Mouse (Mus musculus) midbrain, embryonic 15.5 days (tissue): ENCODE measurements around the gene Znrf2. TPM values are rescaled to one million over a fixed set of nuclear protein-coding genes. Genes with fewer than 3 reads are reported as not detected.
"Not testable (repeated sequence)": the region's sequence is repeated elsewhere in the genome, so short reads cannot be mapped to it uniquely, and the experiment has no call there.

ENCODE experiments used
- ATAC-seq: fragments of 200-750 bp; cut with Nextera tagmentation; replicated peaks from 2 replicates; pipeline ENCODE4 v1.8.0; 2017; ENCODE audit warnings: moderate TSS enrichment
- H3K27ac ChIP-seq: fragments of 300-500 bp; sonication (generic); 2 replicates; pipeline ENCODE4 v1.5.1; 2015; ENCODE audit warnings: mild to moderate bottlenecking, inconsistent platforms
- H3K27me3 ChIP-seq: fragments of 300-500 bp; sonication (generic); replicated peaks from 2 replicates; pipeline ENCODE4 v1.6.1; 2015; ENCODE audit warnings: inconsistent platforms
- H3K36me3 ChIP-seq: fragments of 300-500 bp; sonication (generic); replicated peaks from 2 replicates; pipeline ENCODE4 v1.6.1; 2015; ENCODE audit warnings: inconsistent platforms
- H3K4me1 ChIP-seq: fragments of 300-500 bp; sonication (generic); 2 replicates; pipeline ENCODE4 v1.6.1; 2015; ENCODE audit warnings: inconsistent platforms
- H3K4me2 ChIP-seq: fragments of 300-500 bp; sonication (generic); 2 replicates; pipeline ENCODE4 v1.6.1; 2015; ENCODE audit warnings: inconsistent platforms, mild to moderate bottlenecking, moderate library complexity
- H3K4me3 ChIP-seq: fragments of 300-500 bp; sonication (generic); 2 replicates; pipeline ENCODE4 v1.5.1; 2015; ENCODE audit warnings: mild to moderate bottlenecking, inconsistent platforms
- H3K9ac ChIP-seq: fragments of 300-500 bp; sonication (generic); 2 replicates; pipeline ENCODE4 v1.6.1; 2015; ENCODE audit warnings: mild to moderate bottlenecking, inconsistent platforms
- H3K9me3 ChIP-seq: fragments of 300-500 bp; sonication (generic); 2 replicates; pipeline ENCODE4 v1.6.1; 2016; ENCODE audit warnings: inconsistent platforms
- WGBS: fragments of 180-500 bp; shearing (Covaris S2); methylation state at CpG from one replicate; pipeline ENCODE4 v1.1.7; 2015; ENCODE audit warnings: mixed read lengths; 5-methylcytosine and 5-hydroxymethylcytosine counted together
- polyA plus RNA-seq: library from polyadenylated mRNA; unstranded; fragments of >200 nt; fragmentation: Nextera tagmentation; extraction: Ambion mirVana; gene quantifications from 2 replicates; pipeline ENCODE4 v1.2.1, GENCODE M21; 2015

Znrf2 gene
- polyA plus RNA-seq, 1 experiment from 2014 or later = 6.6 TPM

DNA sequence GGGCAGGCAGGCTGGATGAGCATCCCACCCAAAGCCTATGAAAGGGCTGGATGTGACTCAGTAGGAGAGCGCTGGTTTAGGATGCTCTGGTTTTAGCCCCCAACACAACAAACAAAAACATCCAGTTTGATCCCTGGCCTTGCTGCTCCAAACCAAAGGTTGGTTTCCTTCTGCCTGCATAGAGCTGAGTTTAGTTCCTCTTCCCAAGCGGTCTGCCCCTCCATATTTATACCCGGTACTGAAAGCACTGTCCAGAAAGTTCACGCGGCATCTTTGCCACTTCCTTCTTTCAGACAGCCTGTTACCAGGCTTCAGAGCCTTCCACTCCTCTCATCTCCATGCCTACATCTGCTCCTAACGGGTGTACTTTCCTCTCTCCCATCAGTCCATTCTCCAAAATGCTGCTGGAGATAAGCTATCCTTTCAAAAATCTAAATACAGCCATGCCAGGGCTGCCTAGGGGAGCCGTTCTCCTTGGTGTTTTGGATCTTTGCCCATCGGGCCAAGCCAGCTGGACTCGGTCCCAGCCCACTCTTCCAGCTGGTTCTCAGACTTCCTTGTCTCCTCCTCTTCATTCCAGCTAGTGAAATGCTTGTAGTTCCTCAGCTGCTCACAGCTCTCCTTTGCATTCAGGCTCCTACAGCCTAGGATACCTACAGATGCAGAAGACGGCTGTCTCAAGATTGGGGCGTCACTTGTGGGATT is 5.0 kb upstream of the Znrf2 start:
- Histone ChIP-seq H3K9me3 (no peaks in the 10 kb centered on the region), H3K4me2 (no peak overlapping the region), H3K4me1 (0 out of 2 replicates have a peak, but pooled peaks cover 6% of the 10 kb centered on the region), H3K36me3 (no peaks in the 10 kb centered on the region), H3K4me3 (no peak overlapping the region), H3K9ac (no peak overlapping the region), H3K27me3 (no peaks in the 10 kb centered on the region), H3K27ac (0 out of 2 replicates have a peak overlapping the region, but pooled peaks have one; percentile 10)
- 65% methylated on average over 11 of the region's 11 CpGs for WGBS
- no peak for ATAC-seq

DNA sequence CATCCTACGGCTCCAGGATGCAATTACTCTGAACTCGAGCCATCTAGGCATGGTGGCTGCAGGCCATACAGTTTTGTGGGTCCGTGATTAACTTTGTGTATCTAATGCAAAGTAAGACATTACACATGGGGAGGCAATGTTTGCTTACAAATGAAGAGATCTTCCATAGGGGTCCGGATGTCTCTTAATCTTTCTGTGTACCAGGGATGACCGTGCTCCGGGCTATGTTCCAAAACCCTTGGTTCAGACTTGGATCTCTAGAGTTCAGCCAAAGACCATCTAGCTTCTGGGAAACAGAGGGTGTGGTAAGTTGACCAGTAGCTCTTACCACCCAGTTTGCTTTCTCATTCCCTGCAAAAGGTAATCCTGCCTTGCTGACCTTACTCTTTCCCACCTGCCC is 4.4 kb upstream of the Znrf2 start:
- no peak for ATAC-seq
- Histone ChIP-seq H3K27me3 (no peaks in the 10 kb centered on the region), H3K9ac (no peak overlapping the region), H3K4me3 (no peak overlapping the region), H3K36me3 (no peaks in the 10 kb centered on the region), H3K4me1 (0 out of 2 replicates have a peak, but pooled peaks cover 6% of the 10 kb centered on the region), H3K4me2 (no peak overlapping the region), H3K27ac (0 out of 2 replicates have a peak overlapping the region, but pooled peaks have one; percentile 10), H3K9me3 (no peaks in the 10 kb centered on the region)
- 84% methylated on average over 6 of the region's 6 CpGs for WGBS

DNA sequence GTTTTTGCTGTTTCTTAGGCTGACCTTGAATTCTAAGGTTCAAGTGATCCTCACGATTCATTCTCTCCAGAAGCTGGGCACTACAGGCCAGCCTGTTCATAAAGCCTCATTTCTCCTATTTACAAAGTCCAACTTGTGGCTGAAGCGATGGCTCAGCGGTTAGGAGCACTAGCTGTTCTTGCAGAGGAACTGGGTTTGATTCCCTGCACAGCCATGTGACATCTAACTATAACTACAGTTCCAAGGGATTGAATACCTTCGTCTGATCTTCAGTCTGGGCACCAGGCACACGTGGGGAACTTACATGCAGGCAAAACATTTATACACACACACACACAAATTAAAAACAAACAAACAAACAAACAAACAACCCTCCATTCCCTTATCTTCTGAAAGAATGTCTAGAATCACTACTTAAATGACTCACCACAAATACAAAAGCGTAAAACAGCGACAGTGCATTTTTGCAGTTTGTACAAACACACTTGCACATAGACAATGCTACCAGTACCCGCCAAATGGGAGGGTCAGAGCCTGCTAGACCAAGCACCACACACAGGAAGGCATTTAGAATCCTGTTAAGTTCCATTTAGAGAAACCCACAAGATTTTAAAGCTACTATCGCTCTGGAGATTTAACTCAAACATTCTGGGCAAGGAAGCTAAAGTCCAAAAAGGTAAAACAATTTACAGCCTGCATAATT is 1.1 kb upstream of the Znrf2 start:
- Histone ChIP-seq H3K36me3 (no peaks in the 10 kb centered on the region), H3K9ac (no peak overlapping the region), H3K9me3 (no peaks in the 10 kb centered on the region), H3K27me3 (no peaks in the 10 kb centered on the region), H3K4me2 (peak overlapping the region; percentile 62), H3K27ac (0 out of 2 replicates have a peak overlapping the region, but pooled peaks have one; percentile 10), H3K4me3 (no peak overlapping the region), H3K4me1 (peaks cover 28% of the 10 kb centered on the region)
- no peak for ATAC-seq
- 81% methylated on average over 9 of the region's 9 CpGs for WGBS

DNA sequence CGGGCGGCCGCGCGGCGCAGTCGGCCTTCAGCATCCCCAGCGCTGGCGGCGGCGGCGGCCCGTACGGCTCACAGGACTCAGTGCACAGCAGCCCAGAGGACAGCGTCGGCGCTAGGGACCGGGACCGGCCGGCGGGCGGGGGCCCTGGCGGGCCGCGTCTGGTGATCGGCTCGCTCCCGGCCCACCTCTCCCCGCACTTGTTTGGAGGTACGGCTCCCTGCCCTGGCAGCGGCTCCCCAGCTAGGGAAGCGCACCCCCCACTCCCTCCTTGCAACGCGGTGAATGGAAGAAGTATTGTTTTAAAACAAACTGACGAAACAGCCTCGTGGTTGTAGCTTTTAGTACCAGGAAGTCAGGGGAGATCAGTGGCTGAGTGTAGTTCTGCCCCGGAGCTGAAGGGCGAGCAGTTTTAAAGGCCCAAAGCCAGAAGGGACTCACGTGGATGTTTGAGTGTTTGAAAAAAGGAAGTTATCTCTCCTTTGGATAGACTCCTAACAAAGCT is 601 bp downstream of the Znrf2 start:
- ATAC-seq = peak; percentile 65
- H3K4me1 ChIP-seq = peaks cover 28% of the 10 kb centered on the region
- peak overlapping the region; percentile 96 for H3K27ac ChIP-seq
- no peaks in the 10 kb centered on the region for H3K27me3 ChIP-seq
- peak overlapping the region; percentile 62 for H3K4me2 ChIP-seq
- peak overlapping the region; percentile 85 for H3K9ac ChIP-seq
- 0% methylated on average over 27 of the region's 39 CpGs for WGBS
- no peaks in the 10 kb centered on the region for H3K36me3 ChIP-seq
- H3K4me3 ChIP-seq = peak overlapping the region; percentile 71
- H3K9me3 ChIP-seq = no peaks in the 10 kb centered on the region

DNA sequence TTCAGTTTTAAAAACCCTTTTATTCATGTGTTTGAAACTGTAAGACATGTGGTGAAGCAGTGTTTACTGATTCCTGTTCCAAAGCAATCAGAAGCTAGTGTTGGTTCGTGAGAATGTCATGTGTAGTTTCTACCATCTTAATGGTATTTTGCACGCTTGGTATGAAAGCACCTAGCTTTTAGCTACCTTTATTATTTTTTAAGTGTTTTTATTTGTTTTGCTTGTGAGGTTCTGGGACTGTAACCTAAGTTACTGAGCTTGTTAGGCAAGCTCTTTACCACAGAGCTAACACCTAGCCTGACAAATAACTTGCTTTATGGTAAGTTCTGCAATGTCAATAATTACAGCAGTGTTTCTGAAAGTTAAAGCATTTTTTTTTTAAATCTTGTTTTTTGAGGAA is 1.7 kb downstream of the Znrf2 start:
- Histone ChIP-seq H3K27ac (no peak overlapping the region), H3K4me1 (peaks cover 28% of the 10 kb centered on the region), H3K27me3 (no peaks in the 10 kb centered on the region), H3K4me2 (peak overlapping the region; percentile 62), H3K36me3 (no peaks in the 10 kb centered on the region), H3K9me3 (no peaks in the 10 kb centered on the region), H3K4me3 (peak overlapping the region; percentile 71), H3K9ac (no peak overlapping the region)
- ATAC-seq = no peak
- 57% methylated on average over 2 of the region's 2 CpGs for whole genome bisulfite sequencing

DNA sequence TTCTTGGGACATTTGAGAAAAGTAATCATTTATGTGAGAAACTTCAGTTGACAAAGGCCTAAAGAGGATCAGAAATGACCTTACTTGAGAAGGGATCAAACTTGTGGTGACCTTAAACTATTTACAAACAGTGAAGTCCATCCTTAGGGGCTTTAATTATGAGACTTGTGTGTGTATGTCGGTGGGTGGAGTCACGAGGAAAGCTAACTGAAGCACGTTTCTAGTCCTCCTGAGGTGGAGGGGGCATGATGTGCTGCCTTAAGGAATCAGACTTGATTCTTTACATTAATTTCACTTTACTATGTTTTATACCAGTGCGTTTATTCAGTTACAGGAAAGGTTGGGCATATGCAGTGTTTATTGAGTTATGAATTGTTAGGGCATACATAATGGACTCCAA is 2.6 kb downstream of the Znrf2 start:
- WGBS = 36% methylated on average over 4 of the region's 4 CpGs
- no peak for ATAC-seq
- Histone ChIP-seq H3K9me3 (no peaks in the 10 kb centered on the region), H3K4me2 (0 out of 2 replicates have a peak overlapping the region, but pooled peaks have one; percentile 4), H3K27ac (no peak overlapping the region), H3K9ac (no peak overlapping the region), H3K4me3 (no peak overlapping the region), H3K36me3 (no peaks in the 10 kb centered on the region), H3K27me3 (no peaks in the 10 kb centered on the region), H3K4me1 (peaks cover 28% of the 10 kb centered on the region)

DNA sequence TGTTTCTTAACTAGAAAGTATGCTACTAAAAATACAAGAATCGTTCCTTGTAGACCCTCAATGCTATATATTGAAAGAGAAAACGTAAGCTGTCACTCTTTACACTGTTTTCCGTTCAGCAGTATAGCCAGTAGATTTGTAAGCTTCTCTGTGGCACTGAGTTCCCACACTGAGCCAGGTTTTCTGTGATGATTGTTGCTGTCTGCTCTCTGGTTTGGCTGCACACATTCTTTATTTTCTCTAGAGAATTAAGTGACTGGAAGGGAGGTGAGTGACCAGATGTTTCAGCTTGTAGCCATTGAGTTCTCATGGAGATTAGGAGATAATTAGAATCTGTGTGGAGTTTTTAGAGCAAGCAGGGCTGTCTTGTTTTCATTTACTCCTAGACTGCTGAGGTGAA is 3.0 kb downstream of the Znrf2 start:
- Histone ChIP-seq H3K27ac (no peak overlapping the region), H3K9ac (no peak overlapping the region), H3K36me3 (no peaks in the 10 kb centered on the region), H3K4me1 (peaks cover 28% of the 10 kb centered on the region), H3K9me3 (no peaks in the 10 kb centered on the region), H3K4me2 (no peak overlapping the region), H3K4me3 (no peak overlapping the region), H3K27me3 (no peaks in the 10 kb centered on the region)
- 46% methylated on average over 3 of the region's 3 CpGs for WGBS
- ATAC-seq = no peak

DNA sequence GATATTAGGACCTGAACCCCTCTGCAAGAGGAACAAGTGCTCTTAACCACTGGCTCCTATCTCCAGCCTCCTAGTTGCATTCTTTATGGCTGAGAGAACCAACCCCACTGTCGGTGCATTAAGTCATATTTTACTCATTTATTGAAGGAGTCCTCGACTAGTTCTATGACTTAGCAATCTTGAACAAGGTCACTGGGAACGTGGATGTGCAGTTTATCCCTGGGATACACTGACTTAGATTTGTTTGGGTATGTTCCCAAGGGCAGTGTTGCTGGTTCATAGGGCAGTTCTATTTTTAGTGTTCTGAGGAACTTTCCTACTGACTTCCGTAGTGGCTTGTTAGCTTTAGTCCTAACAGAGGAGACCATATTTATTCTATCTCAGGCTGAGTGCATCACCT is 5.6 kb downstream of the Znrf2 start:
- Histone ChIP-seq H3K4me1 (peaks cover 22% of the 10 kb centered on the region), H3K9me3 (no peaks in the 10 kb centered on the region), H3K36me3 (no peaks in the 10 kb centered on the region), H3K27me3 (no peaks in the 10 kb centered on the region), H3K27ac (no peak overlapping the region), H3K4me2 (no peak overlapping the region), H3K4me3 (no peak overlapping the region), H3K9ac (no peak overlapping the region)
- WGBS = 91% methylated on average over 4 of the region's 4 CpGs
- ATAC-seq = no peak

DNA sequence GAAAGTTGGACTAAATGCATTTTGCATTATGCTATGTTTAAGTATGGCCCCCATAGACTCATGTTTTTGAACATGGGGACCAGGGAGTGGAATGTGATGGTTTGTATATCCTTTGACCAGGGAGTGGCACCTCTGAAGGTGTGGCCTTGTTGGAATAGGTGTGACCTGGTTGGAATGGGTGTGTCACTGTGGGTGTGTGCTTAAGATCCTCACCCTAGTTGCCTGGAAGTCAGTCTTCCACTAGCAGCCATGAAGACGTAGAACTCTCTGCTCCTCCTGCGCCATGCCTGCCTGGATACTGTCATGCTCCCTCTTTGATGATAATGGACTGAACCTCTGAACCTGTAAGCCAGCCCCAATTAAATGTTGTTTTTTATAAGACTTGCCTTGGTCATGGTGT is 7.8 kb downstream of the Znrf2 start:
- 92% methylated on average over 2 of the region's 2 CpGs for WGBS
- H3K9ac ChIP-seq, ATAC-seq, H3K4me1 ChIP-seq, H3K4me2 ChIP-seq, H3K27me3 ChIP-seq, H3K36me3 ChIP-seq, H3K27ac ChIP-seq, H3K4me3 ChIP-seq, H3K9me3 ChIP-seq: not testable (repeated sequence)

DNA sequence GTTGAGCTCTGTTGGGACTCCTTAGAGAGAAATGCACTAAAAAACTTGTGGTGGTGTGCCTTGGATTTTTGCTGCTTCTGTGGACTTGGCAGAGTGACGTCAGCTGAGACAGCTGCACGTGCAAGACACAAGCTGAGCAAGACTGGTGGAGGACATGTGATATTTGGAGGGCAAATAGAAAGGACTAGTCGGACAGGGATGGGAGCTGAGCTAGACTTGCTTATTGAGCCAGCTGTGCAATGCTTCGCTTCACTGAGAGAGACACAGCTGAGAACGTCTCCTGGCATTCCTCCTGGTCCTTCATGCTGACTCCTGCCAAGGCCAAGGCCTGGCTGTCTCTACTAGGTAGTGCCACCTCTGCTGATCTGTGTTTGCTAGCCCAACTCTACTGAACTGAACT is 10.8 kb downstream of the Znrf2 start:
- Histone ChIP-seq H3K36me3 (no peaks in the 10 kb centered on the region), H3K9ac (no peak overlapping the region), H3K4me3 (no peak overlapping the region), H3K4me2 (no peak overlapping the region), H3K27me3 (no peaks in the 10 kb centered on the region), H3K27ac (no peak overlapping the region), H3K9me3 (no peaks in the 10 kb centered on the region), H3K4me1 (0 out of 2 replicates have a peak, but pooled peaks cover 6% of the 10 kb centered on the region)
- 83% methylated on average over 5 of the region's 5 CpGs for WGBS
- no peak for ATAC-seq

DNA sequence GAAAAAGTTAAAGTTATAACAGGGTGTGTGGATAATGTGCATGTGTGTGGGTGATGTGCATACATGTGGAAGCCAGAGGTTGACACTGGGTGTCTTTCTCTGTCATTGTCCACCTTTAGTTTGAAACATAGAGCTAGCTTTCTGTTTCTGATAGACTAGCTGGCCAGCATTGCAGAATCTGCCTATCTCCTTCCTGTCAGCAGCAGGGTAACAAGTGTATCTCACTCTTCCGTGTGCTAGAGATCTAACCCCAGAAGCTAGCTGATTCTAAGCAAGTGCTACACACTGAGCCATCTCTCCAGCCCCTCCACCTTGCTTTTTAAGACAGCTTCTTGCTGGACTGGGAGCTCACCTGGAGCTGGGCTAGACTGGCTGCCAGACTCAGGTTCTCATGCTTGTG is 11.6 kb downstream of the Znrf2 start:
- Histone ChIP-seq H3K9ac (no peak overlapping the region), H3K4me2 (no peak overlapping the region), H3K27me3 (no peaks in the 10 kb centered on the region), H3K27ac (no peak overlapping the region), H3K36me3 (no peaks in the 10 kb centered on the region), H3K4me1 (0 out of 2 replicates have a peak, but pooled peaks cover 6% of the 10 kb centered on the region), H3K4me3 (no peak overlapping the region), H3K9me3 (no peaks in the 10 kb centered on the region)
- 94% methylated on average over 1 of the region's 1 CpGs for WGBS
- ATAC-seq = no peak

DNA sequence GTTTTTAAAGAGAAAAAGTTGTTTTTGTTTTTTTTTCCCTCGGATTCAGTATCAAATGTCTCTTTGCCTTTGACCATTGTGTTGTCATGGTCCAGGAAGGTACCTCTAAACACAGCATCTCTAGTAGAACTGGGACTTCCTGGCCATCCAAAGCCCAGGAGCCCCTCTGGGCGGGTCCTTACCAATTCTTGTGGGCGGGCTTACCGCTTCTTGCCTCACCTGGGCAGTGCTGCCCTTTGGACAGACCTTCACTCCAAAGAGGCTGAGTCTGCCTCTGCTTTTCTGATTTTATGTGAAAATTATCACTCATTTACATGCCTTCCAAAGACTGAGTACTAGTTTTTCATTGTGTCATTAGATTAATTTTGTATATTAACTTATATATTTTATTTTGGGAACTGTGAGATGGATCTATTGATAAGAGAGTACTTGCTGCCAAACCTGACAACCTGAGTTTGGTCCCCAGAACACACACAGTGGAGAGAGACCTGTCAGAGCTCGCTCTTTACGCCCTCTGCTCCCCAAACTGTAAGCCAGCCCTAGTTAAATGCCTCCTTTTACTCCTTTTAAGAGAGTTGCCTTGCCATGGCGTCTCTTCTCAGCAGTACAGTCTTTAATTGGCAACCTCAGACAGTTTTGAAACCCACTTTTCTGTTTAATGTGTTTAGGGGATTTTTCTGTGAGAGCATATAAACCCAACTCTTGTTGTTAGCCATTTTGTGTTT is 13.5 kb downstream of the Znrf2 start:
- Histone ChIP-seq H3K36me3 (no peaks in the 10 kb centered on the region), H3K4me1 (0 out of 2 replicates have a peak, but pooled peaks cover 6% of the 10 kb centered on the region), H3K9ac (no peak overlapping the region), H3K4me2 (no peak overlapping the region), H3K27me3 (no peaks in the 10 kb centered on the region), H3K27ac (no peak overlapping the region), H3K4me3 (no peak overlapping the region), H3K9me3 (no peaks in the 10 kb centered on the region)
- 80% methylated on average over 7 of the region's 7 CpGs for WGBS
- ATAC-seq = no peak
